Mouse (Mus musculus) spleen, adult 2 months (tissue): ENCODE measurements around the gene Gng8.

Source experiments
- CTCF ChIP-seq: fragments of 200-500 bp; IDR thresholded peaks from 2 replicates; pipeline ENCODE4 v1.5.1; 2011; ENCODE audit warnings: mild to moderate bottlenecking, inconsistent platforms; ENCODE audit not compliant: insufficient read depth, insufficient read length, insufficient replicate concordance; ENCODE audit errors: extremely low read depth
- POLR2A ChIP-seq: fragments of 200-500 bp; IDR thresholded peaks from 2 replicates; pipeline ENCODE4 v1.6.1; 2011; ENCODE audit warnings: low read depth, low read length, inconsistent platforms

GRCm38 (mm10) chr7:16890944-16891343, 642 bp upstream of the Gng8 start:
- TF ChIP-seq CTCF = no peak
- TF ChIP-seq POLR2A = no peak
